Mouse (Mus musculus) gastrocnemius, adult 18-20 months (tissue): Measurements from ENCODE around the gene Mtcp1. TPM values are rescaled to one million over a fixed set of nuclear protein-coding genes. Genes with fewer than 3 reads are reported as not detected.

Experiments
- DNase-seq: peaks from one replicate; pipeline ENCODE4 v3.0.0; 2021; ENCODE audit warnings: low spot score
- long read RNA-seq, 2 experiments: library from polyadenylated mRNA; stranded (forward); transcript quantifications; one replicate each; pipeline ENCODE4 v2.0.0; 2021
- total RNA-seq, 2 experiments: library from RNA; stranded (reverse); gene quantifications; 2 replicates each; pipeline ENCODE4 v1.2.3; 2021

Mtcp1 gene
- 1 to 10 TPM; 1.9 to 2.3 TPM for total RNA-seq
- long read RNA-seq, experiment 1, partial matches to known transcripts: 0 of 2 reads
- long read RNA-seq, experiment 1, other reads (novel, unspliced or antisense): 1 of 2 reads
- long read RNA-seq, experiment 2, partial matches to known transcripts: 0 of 1 reads
- long read RNA-seq, experiment 2, other reads (novel, unspliced or antisense): 1 of 1 reads

DNA sequence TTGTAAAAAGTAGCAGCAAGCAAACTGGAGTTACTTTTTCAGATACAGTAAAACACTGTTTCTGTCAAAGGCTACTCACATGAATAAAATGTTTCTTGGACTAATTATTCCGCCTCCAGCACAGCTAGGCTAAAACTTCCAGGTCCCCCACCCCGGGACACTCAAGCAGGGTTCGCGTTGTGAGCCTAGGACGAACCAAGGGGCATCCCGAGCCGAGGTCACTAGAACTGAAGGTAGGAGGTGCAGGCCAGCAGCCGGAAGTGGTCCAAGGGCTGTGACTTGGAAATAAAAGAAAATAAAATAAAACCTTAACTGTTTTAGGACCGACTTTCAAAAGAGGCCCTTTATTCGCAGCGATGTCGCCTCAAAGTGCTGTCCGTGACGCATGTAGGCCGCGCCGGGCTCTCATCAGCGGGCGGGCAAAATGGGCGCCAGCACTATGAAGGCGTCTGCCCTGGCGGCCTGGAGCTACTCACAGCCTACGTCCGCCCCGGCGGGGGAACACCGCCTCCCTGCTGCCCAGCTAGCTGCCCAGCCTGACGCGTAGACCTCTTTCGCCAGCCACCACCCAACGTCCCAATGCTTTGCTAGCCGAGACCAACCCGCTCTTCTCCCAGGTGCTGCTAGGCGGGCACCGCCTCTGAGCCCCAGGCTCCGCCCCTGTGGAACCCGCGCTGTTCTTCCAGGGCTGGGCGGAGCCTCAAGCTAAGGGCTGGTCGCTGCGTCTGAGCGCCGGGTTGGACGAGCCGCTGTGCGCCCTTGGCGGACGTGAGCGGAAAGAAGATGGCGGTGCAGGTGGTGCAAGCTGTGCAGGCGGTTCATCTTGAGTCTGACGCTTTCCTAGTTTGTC is at the start of gene Mtcp1, which contains the start of the genes Cmc4 and Brcc3:
Gene Mtcp1, minus strand, starts transcription at position 653 of the 850 bp plus-strand sequence.
Gene Cmc4, minus strand, starts transcription at position 649 of the 850 bp plus-strand sequence.
Gene Brcc3, plus strand, starts transcription at position 693 of the 850 bp plus-strand sequence.
- peak; percentile 81 for DNase-seq

DNA sequence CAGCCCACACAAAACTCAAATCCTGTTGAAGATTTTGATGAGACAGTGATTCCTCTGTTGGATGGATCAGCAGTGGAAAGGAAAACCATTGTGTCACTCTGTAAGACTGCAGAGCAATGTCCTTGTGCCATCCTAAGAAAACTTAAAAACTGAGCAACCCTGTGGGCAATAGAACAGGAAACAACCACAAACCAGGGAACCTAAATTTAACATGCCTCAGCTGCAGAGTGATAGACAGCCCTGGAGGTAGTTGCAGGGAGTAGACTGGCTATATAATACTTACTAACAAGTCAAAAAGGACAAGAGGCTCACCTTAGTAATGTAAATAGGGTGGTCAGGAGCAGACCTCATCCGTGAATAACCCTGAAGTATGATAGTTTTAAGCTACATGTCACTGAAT is 38.2 kb upstream of the Mtcp1 start:
- DNase-seq: no peak

DNA sequence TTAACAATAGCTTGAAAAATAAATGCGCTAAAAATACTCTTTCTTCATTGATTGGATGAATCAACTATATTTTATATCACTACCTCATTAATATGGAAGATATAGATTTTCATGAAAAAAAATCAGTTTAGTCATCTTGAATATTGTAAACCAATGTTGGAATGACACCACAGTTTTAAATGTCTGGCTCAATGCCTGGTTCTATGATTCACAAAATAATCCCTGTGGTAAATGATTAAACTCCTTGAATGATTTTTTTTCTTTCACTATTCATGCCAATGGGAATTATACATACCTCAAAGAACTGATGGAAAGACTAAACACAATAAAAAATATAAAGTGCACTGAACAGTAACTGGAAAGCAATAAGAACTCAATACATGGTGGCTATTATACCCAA is 6.7 kb downstream of the Mtcp1 start:
- no peak for DNase-seq

DNA sequence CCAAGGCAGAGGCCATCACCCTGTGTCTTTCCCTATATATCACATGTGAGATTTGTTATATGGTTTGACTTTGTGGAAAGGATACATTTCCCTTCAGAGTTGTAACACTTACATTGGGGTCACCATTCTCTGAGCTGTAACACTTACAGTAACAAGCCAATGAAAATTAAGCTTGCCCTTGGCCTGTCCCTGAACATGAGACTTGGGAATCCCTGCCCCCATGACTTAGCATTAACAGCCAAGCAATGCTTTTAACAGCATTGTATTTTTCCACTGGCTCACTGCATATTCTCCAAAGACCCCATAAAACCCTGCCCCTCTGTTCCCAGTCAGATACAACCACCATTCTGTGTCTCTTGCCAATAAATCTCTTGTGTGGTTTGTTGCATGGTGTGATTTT is 13.0 kb downstream of the Mtcp1 start:
- DNase-seq: no peak

DNA sequence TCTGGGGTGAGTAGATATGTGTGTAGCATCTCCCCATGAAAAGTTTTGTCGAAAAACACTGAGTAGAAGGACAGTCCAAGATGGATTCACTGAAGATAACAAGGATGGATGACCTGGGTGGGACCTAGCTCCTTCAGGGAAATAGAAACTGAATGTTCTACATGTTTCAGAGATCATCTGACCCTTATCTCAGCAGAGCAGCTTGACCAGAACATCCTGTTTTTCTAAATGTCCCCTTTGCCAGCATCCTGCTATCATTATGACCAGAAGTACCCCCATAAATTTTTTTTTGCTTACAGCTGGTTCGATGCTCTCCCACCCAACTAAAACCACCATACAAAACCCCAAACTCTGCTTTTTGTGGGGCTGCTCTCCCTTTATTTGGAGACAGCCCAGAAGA is 13.7 kb downstream of the Mtcp1 start:
- DNase-seq: no peak

DNA sequence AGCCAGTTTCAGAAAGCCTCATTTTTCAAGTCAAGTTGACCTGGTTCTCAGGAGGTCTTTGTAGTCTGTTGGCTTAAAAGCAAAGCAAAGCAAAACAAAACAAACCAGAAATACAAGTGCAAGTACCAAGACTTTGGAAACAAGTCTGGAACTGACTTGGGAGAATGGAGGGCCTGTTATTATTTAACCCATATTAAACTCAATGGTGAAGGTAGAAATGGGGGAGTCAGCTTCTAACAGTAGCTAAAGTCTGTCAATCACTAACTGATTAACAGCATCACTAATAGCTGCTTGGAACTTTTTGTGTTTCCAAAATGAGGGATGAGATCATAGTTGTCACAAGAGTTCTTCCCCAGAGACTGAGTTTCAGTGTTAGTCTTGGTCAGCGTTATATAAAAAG is 16.9 kb downstream of the Mtcp1 start:
- no peak for DNase-seq

DNA sequence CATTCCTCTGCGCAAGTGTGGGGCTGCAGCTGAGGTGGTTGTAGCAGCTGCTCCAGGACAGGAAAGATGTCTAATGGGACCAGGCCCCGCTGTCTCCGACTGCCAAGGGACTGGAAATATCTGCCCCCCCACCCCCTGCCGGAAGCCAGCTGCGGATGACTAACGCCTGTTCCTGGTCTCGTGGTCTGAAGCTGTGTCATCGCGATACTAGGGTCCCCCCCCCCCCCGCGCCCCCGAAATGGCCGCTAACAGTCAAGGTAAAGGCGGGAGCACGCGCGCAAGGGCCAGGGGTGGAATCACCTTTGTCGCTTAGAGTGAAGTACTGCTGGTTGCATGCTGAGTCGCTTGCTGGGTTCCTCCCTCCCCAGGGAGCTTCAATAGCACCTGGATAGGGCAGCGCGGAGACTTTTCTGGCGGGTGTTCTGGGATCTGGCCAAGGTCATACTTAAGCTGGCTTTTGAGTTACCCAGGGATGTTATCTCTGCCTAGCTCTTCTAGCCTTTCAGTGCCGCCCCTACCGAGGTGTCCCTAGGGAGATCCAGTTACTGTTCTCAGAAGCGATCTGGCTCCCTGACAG is 34.1 kb downstream of the Mtcp1 start, which contains the start of the genes Fundc2 and F8:
Gene Fundc2, plus strand, starts transcription at position 205 of the 577 bp plus-strand sequence.
Gene F8, minus strand, starts transcription at position 421 of the 577 bp plus-strand sequence.
- peak; percentile 72 for DNase-seq

DNA sequence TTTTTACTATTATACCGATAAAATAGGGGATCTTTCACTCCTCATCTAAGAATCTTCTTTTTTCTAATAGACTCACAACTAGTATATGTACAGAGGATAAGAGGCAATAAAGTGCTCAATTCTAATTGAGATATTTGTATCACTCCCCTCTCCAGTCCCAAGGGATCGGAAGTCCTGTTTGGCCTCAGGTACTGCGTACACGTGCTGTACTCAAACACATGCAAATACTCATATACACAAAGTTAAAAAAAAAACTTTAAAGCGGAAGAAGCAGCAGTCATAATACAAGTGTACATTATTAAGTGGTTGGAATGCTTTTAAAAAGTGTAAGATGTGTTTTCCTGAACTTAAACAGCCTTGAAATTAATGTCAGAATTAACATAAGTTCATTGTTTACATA is 34.7 kb downstream of the Mtcp1 start:
- DNase-seq: no peak

DNA sequence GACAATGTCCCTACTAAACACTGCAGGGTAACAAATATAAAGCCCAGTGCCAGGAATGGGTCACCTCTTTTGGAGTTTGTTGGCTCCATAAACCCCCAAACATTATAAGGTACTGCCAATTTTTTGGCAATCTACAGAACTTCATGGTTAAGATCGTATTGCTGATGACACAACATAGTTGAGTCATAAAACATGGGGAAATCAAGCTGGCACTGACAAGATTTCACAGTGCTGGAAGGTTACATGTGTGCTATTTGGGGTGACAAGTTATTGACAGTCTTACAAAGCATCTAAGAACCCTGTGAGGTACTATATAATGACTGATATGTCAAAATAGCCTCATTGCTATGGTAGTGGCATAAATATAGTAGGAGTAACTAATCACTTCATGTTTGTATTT is 35.2 kb downstream of the Mtcp1 start:
- DNase-seq: no peak

DNA sequence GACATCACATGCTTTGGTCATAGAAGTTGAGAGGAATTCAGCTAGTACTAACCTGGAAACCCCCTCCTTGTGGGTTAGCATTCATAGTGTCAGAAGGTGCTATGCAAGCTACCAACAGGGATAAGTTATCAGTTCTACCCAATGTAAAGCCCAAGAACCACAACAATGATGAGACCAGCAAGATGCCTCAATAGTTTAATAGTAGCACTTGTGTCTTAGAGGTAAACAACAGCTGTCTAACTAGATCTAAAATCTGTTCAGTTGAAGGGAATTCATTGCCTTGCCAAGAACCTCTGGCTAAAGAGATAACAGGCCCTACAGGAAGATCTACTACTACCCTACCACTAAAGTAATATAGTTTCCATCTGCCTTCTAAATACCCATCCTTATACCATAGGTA is 39.6 kb downstream of the Mtcp1 start:
- DNase-seq: no peak

DNA sequence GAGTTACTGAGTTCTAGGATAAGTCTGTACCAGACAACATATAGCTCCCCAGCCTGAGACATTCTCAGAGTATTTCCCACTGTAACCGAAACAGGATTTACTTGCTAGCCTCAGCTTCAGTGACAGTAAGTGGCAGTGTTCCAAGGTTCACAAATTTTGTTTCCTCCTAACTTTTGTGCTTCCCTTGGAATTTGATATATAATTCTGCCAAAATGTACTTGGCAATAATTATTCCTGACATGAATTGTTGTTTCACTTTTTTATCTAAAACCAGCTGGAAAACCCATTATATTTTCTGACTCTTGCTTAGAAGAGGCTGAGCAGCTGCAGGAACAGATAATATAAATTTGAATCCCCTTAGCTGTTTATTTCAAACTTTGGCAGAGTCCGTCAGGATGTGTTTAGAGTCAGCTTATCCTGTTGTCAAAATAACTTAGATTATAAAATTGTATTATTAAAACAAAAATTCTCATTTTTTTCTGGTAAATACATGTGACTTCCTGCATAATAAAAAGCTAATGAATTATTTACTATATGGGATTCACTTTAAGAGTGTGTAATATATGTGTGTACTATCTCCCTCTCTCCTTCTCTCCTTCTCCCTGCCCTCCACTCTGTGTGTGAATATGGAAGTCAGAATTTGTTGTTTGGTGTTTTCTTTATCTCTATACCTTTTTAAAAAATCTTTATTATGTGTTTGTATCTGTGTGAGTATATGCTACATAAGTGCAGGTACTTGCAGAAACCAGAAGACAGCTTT is 43.5 kb downstream of the Mtcp1 start:
- DNase-seq: no peak

DNA sequence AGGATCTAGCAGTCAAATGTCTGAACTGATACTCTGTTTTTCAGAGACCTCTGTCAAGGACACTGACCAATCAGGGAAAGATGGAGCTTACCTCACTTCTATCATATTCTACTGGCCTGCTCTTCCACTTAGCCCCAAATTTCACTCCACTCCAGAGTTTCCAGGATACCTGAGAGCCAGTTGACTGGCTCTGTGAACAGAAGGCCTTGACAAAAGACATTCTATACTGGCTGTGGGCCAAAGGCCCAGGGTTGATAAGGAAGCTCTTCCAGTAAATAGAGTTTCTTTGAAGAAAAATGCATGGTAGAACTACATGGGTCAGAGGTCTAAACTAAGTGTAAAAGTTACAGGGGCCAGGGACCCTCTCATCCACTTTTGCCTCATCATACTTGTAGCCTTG is 46.2 kb downstream of the Mtcp1 start:
- no peak for DNase-seq

Other genes with a start within 250 kb of the Mtcp1 start
- gene Fundc2, start 34.2 kb downstream of the Mtcp1 start, total RNA-seq: 100 to 1,000 TPM; 218 to 237 TPM
- gene F8, start 34.0 kb downstream of the Mtcp1 start, total RNA-seq: 1 to 10 TPM in 1 of 2 experiments, under 1 TPM in 1; 0.66 to 1.0 TPM
- 1 to 10 TPM; 7.6 to 9.1 TPM for gene Cmc4, start within 50 bp of the Mtcp1 start, total RNA-seq
- gene Brcc3, start within 50 bp of the Mtcp1 start, total RNA-seq: 10 to 100 TPM; 22.0 to 25.1 TPM
- 10 to 100 TPM; 35.4 to 37.2 TPM for gene Vbp1, start 97.7 kb upstream of the Mtcp1 start, total RNA-seq
- under 1 TPM; 0.07 to 0.21 TPM for gene Rab39b, start 161.6 kb upstream of the Mtcp1 start, total RNA-seq